Mouse (Mus musculus): ENCODE data around the gene Kat8. TPM values are rescaled to one million over a fixed set of nuclear protein-coding genes. Genes with fewer than 3 reads are reported as not detected.

The Kat8 gene
- total and polyA plus RNA-seq, 2 experiments from 2014 or later = 17.0 to 22.6 TPM

DNA sequence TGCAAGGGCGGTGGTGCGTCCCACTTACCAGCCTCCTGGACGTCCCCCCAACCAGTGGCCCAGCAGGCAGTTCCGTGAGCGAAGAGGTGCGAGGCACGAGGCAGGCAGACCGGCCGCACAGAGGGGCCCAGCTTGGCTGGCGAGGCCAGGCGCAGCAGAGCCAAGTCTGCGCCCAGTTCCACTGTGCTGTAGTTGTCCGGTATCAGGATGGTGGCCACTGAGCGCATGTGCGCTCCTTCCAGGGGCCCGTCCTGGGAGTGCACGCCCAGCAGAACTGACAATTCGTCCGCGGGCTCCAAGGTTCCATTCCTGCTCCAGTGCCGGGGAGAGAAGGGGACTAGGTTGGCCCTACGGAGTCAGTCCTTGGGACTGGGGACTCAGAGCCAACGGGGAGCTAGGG lies 32.3 kb downstream of the Kat8 start:
- Histone ChIP-seq H3K4me3 (ENCODE audit: low read depth, low read length) (peak overlapping the region; percentile 13; the same call in 1 of the 2 replicates), H3K27me3 (ENCODE audit: control insufficient read depth, insufficient read depth, low read length) (peaks cover 12% of the 10 kb centered on the region), H3K9ac (replicated peaks; ENCODE audit: low read depth, low read length) (peak overlapping the region; percentile 15; the same call in 1 of the 2 replicates), H3K36me3 (replicated peaks; ENCODE audit: control insufficient read depth, insufficient read depth, low read length) (no peaks in the 10 kb centered on the region), H3K27ac (ENCODE audit: low read depth) (no peak overlapping the region), H3K4me1 (ENCODE audit: control insufficient read depth, insufficient read depth) (peaks cover 7% of the 10 kb centered on the region; the same call in 1 of the 2 replicates), H3K9me3 (replicated peaks; ENCODE audit: control insufficient read depth, low read length) (no peaks in the 10 kb centered on the region), H3K4me2 (ENCODE audit: low read depth, low read length) (peak overlapping the region; percentile 47)
- ATAC-seq (ENCODE audit: insufficient read depth, low read depth) = peak; percentile 71
- peak; percentile 39 for DNase-seq (ENCODE audit: low spot score)
- WGBS = 4% methylated on average over 22 of the region's 23 CpGs
- TF ChIP-seq EP300 (IDR thresholded peaks at IDR 0.05; ENCODE audit: low read depth) (no peak), CTCF (IDR thresholded peaks at IDR 0.05; ENCODE audit: low read depth) (no peak)

DNA sequence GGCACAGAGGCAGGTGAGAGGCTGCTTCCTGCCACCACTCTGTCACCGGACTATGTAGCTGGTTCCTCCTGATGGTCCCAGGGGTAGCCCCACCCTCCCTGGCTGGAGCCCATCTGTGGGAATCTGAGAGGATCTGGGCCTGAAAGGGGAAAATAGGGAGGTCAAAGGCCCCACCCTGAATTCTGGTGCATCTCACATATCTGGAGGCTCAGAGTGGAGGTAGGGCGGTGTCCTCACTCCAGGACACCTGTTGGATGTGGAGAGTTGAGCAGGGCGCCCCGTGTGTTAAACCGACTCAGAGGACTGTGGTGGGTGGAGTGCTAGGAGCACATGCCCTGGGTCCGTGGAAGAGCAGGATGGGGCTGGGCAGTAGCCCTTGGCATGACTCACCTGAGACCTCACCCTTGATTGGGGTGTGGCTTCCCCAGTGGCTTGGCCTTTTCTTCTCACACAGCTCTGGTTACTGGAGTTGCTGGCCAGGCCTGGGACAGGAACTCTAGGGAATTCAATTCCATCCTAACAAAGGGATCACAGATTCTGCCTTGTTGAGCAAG lies 34.2 kb downstream of the Kat8 start, which contains the start of gene Prss36:
Gene Prss36 (minus strand): TSS at position 256 of the 554 bp plus-strand sequence.
- no peak for TF ChIP-seq CTCF (IDR thresholded peaks at IDR 0.05; ENCODE audit: low read depth)
- TF ChIP-seq EP300 (IDR thresholded peaks at IDR 0.05; ENCODE audit: low read depth) = no peak
- Histone ChIP-seq H3K4me3 (ENCODE audit: low read depth, low read length) (no peak within 1 kb of the TSS), H3K27me3 (ENCODE audit: control insufficient read depth, insufficient read depth, low read length) (peaks cover 12% of the 10 kb centered on the region), H3K27ac (ENCODE audit: low read depth) (no peak within 1 kb of the TSS), H3K4me2 (ENCODE audit: low read depth, low read length) (no peak within 1 kb of the TSS), H3K36me3 (replicated peaks; ENCODE audit: control insufficient read depth, insufficient read depth, low read length) (no peaks in the 10 kb centered on the region), H3K9ac (replicated peaks; ENCODE audit: low read depth, low read length) (no peak within 1 kb of the TSS), H3K9me3 (replicated peaks; ENCODE audit: control insufficient read depth, low read length) (no peaks in the 10 kb centered on the region), H3K4me1 (ENCODE audit: control insufficient read depth, insufficient read depth) (peaks cover 7% of the 10 kb centered on the region; the same call in 1 of the 2 replicates)
- no peak for DNase-seq (ENCODE audit: low spot score)
- no peak for ATAC-seq (ENCODE audit: insufficient read depth, low read depth)
- WGBS = 68% methylated on average over 6 of the region's 6 CpGs

DNA sequence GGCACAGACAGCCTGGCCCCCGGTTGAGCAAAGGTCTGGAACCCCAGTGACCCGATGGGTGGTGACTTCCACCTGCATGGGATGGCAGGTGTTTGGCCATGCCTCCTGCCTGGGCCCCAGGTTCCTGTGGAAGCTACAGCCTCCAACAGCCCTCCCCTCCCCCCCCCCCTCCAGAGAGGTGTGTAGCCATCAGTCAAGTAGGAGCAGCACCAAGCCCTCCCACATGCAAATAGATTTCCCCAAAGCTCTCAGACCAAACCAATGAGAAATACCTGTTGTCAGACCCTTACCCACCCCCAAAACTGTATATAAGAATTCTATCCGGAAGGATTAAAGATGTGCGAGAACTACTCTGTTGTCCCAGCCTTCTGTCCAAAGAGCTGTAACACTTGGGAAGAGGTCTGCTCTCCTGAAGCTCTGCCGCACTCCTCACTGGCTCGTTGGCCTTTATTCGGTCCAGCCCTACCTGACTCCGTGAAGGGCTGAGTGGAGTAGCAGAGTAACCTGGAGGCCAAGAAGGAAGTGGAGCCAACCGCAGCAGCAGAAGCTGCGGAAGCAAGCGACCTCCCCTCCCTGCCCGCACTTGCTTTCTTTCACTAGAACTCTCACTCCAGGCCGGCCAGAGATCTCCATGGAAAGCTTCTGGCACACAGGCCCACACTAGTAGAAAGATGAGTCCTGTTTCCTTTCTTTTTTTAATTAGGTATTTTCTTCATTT lies 40.7 kb downstream of the Kat8 start:
- Histone ChIP-seq H3K36me3 (replicated peaks; ENCODE audit: control insufficient read depth, insufficient read depth, low read length) (no peaks in the 10 kb centered on the region), H3K9me3 (replicated peaks; ENCODE audit: control insufficient read depth, low read length) (no peaks in the 10 kb centered on the region), H3K27ac (ENCODE audit: low read depth) (no peak overlapping the region), H3K27me3 (ENCODE audit: control insufficient read depth, insufficient read depth, low read length) (no peaks in the 10 kb centered on the region), H3K4me2 (ENCODE audit: low read depth, low read length) (no peak overlapping the region), H3K4me1 (ENCODE audit: control insufficient read depth, insufficient read depth) (no peaks in the 10 kb centered on the region), H3K4me3 (ENCODE audit: low read depth, low read length) (no peak overlapping the region), H3K9ac (replicated peaks; ENCODE audit: low read depth, low read length) (no peak overlapping the region)
- no peak for TF ChIP-seq EP300 (IDR thresholded peaks at IDR 0.05; ENCODE audit: low read depth)
- no peak for TF ChIP-seq CTCF (IDR thresholded peaks at IDR 0.05; ENCODE audit: low read depth)
- WGBS = 32% methylated on average over 13 of the region's 13 CpGs
- ATAC-seq (ENCODE audit: insufficient read depth, low read depth) = no peak
- no peak for DNase-seq (ENCODE audit: low spot score)

DNA sequence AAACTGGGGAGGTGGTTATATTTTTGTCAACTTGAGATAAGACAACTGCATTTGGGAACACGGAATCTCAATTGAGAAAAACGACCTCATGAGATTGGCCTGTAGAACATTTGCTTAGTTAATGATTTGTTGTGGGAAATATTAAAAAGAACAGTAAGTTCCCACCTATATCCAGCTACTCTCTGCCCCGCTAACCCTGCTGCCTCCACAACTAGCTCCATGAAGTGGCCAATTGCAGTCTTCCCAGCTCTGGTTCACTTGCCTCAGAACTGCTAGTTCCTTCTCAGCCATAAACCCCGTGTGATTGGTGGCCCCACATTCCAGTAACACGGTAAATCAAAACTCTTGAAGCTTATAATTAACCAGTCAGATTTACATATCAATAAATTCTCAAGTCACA lies 47.0 kb downstream of the Kat8 start:
- H3K36me3 ChIP-seq (replicated peaks; ENCODE audit: control insufficient read depth, insufficient read depth, low read length) = no peaks in the 10 kb centered on the region
- no peak overlapping the region for H3K9ac ChIP-seq (replicated peaks; ENCODE audit: low read depth, low read length)
- H3K27me3 ChIP-seq (ENCODE audit: control insufficient read depth, insufficient read depth, low read length) = no peaks in the 10 kb centered on the region
- TF ChIP-seq CTCF (IDR thresholded peaks at IDR 0.05; ENCODE audit: low read depth) (no peak), EP300 (IDR thresholded peaks at IDR 0.05; ENCODE audit: low read depth) (no peak)
- ATAC-seq (ENCODE audit: insufficient read depth, low read depth) (no peak), DNase-seq (ENCODE audit: low spot score) (no peak)
- 43% methylated on average over 5 of the region's 5 CpGs for WGBS
- H3K4me1 ChIP-seq (ENCODE audit: control insufficient read depth, insufficient read depth) = no peaks in the 10 kb centered on the region; the same call in 1 of the 2 replicates
- H3K9me3 ChIP-seq (replicated peaks; ENCODE audit: control insufficient read depth, low read length) = no peaks in the 10 kb centered on the region
- H3K4me3 ChIP-seq (ENCODE audit: low read depth, low read length) = no peak overlapping the region
- H3K27ac ChIP-seq (ENCODE audit: low read depth) = no peak overlapping the region
- no peak overlapping the region for H3K4me2 ChIP-seq (ENCODE audit: low read depth, low read length)

DNA sequence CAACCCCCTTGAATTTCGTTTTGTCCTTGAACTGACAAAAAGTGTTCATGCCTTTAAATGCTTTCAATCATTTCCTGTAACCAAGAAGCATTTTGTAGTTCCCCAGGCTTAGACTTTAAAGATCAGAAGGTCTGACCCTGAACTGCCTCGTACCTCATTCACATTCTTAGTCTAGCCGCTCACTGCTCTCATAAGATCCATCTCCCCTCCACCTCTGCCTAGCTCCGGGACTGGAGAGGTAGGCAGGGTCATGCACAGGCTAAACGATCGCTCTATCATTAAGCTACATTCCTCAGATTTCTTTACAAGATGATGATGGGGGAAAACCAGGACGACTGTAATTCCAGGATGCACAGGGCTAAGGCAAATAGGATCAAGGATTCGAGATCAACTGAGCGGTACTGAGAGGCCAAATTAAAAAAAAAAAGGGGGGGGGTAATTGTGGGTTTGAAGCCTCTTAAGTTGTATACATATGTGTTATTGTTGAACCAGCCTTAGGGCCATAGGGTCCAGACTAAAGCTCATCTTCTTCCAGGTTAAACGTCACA lies 54.1 kb downstream of the Kat8 start:
- TF ChIP-seq CTCF (IDR thresholded peaks at IDR 0.05; ENCODE audit: low read depth) = no peak
- TF ChIP-seq EP300 (IDR thresholded peaks at IDR 0.05; ENCODE audit: low read depth) = no peak
- H3K27me3 ChIP-seq (ENCODE audit: control insufficient read depth, insufficient read depth, low read length) = no peaks in the 10 kb centered on the region
- H3K9me3 ChIP-seq (replicated peaks; ENCODE audit: control insufficient read depth, low read length) = no peaks in the 10 kb centered on the region
- H3K27ac ChIP-seq (ENCODE audit: low read depth) = peak overlapping the region; percentile 97
- H3K9ac ChIP-seq (replicated peaks; ENCODE audit: low read depth, low read length) = peak overlapping the region; percentile 88
- H3K36me3 ChIP-seq (replicated peaks; ENCODE audit: control insufficient read depth, insufficient read depth, low read length) = peaks cover 18% of the 10 kb centered on the region
- 11% methylated on average over 10 of the region's 10 CpGs for WGBS
- peak overlapping the region; percentile 71 for H3K4me2 ChIP-seq (ENCODE audit: low read depth, low read length)
- peaks cover 21% of the 10 kb centered on the region; the same call in 1 of the 2 replicates for H3K4me1 ChIP-seq (ENCODE audit: control insufficient read depth, insufficient read depth)
- H3K4me3 ChIP-seq (ENCODE audit: low read depth, low read length) = peak overlapping the region; percentile 82
- ATAC-seq (ENCODE audit: insufficient read depth, low read depth) (no peak), DNase-seq (ENCODE audit: low spot score) (peak; percentile 14)

Data from heart, postnatal 0 days (tissue).